Mouse (Mus musculus): ENCODE measurements at regions not wholly inside any gene's neighbourhood (a gene's known extent, or its start where the extent isn't known, plus 50 kb on each side); places are given as distances from the start of the nearest gene placed in this dataset.

DNA sequence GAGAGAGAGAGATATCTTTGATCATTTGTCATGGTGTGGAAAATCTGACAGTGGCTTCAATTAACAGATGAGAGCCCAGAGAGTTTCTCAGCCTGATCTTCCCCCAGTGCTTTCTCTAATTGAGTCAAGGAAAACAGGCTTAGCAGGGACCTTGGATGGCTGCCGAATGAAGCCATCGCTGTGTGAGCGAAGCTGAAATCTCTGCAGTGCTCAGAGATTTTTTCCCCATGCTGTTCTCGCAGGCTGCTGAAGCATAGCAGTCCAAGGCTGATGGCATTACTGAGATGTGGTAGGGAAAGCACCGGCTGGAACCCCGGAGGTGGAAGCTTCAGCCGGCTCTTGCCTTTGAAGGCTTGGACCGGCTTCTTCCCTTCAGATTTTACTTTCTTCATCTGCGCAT lies 455.1 kb downstream of the Slc4a3 start:
- DNase-seq (ENCODE audit: low read depth) = no peak

DNA sequence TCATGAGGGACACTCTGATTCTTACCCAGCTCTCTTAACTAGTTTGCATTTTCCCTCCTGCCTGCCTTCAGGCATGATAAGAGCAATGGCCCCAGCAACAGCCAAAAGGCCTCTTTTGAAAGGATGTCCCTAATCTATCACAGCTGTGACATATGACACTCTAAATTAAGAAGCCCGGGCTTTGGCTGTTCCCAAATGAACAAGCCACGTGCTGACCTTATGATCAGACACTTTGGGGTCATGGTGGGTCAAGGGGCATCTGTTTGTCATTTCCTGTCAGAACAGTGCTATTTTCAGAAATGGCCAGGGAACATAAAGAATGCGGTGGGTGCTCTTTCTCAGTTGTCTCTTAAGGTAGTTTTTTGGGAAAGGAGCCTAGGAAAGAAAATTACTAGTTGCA lies 463.5 kb downstream of the Slc4a3 start:
- no peak for DNase-seq (ENCODE audit: low read depth)

DNA sequence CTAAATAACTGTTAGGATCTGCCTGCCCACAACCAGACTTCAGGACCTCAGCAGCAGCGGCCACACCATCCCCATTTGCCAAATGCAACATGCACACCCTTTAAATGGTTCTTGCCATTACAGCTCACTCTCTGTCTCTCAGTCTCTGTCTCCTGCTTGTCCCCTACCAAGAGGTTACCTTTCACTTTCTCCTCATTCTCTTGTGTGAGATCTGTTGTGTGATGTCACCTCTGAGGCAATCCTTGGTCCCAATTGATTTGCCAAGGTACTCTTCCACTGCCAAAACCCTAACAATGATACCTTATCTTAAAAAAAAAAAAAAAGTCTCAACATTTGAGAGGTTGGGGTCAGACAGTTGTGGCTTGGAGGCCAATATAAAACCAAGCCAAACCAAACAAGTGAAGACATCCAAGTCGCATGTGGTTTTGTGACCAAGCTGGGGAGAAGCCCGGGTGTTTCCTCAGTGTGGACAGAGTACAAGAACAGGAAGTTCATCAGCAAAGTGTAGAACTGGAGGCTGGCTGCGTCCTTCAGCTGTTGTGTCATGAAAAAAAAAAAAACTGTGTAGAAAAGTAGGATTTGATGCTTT lies 464.2 kb downstream of the Slc4a3 start:
- no peak for DNase-seq (ENCODE audit: low read depth)

DNA sequence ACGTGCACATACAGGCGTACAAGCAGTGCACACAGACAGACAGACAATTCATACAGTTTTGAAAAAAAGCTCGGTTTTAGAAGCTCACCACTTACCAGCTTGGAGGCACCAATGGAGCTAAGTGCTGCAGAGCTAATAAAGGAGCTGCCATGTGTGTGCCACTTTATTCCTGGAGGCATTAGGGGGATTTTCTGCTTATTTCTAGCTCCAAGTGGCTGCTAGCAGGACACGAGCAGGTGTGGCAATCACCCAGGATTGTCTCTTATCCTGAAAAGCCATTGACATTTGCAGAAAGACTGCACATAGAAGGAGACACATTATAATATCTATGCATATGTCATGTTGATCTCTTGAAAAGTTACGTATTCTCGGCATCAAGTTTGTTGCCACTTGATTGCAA lies 472.5 kb downstream of the Slc4a3 start:
- DNase-seq (ENCODE audit: low read depth) = no peak

DNA sequence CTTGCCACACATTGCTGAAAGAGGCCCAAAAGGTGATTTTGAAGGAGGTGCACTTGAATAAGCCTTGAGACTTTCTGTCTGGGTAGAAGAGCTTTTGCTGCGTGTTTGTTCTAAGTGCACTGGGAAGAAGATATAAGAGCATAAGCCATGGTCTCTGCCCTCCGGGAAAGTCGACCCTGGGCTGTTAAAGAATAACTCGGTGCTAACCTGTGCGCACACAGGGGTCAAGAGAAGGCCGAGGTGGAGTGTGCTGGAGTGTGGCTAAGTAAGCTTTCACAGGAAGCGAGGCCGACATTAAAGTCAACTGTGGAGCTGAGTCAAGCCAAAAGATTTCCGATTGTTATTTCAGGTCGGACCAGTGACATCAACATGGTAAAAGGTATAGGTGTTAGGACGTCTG lies 473.0 kb downstream of the Slc4a3 start:
- no peak for DNase-seq (ENCODE audit: low read depth)

DNA sequence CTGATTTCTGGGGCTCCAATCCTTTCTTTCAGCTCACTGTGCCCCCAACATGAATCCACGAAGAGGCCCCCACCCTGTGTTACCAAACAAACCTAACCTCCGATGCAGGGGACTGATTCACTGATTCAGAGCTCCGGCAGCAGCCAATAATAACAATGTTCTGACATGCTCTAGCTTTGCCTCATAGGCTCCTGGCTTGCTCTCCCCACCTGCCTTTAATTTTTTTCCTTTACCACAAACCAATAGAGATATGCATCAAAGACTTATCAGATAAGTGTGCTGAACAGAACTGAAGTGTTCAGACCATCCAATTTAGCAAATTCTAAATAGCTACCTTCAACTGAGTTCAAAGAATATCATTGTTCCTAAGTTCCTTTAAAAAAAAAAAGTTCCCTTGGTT lies 478.6 kb downstream of the Slc4a3 start:
- DNase-seq (ENCODE audit: low read depth) = no peak

DNA sequence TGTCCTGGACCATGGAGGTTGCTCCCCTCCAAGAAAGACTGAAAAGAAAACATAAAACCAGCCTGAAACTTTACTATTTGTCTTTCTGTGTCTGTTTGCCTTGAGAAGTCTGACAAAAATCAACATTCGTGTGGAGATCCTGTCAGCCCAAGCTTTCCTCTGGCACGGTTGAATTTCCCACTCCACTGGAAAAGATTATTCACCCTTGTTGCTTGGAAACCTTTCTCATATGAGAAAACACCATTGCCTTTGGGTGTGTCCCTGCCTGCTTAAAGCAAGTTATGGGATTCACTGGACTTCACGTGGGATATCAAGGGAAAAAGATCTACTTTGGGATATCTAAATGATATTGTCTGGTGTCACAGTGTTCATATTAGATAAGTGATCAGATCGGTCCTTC lies 479.3 kb downstream of the Slc4a3 start:
- DNase-seq (ENCODE audit: low read depth) = no peak

DNA sequence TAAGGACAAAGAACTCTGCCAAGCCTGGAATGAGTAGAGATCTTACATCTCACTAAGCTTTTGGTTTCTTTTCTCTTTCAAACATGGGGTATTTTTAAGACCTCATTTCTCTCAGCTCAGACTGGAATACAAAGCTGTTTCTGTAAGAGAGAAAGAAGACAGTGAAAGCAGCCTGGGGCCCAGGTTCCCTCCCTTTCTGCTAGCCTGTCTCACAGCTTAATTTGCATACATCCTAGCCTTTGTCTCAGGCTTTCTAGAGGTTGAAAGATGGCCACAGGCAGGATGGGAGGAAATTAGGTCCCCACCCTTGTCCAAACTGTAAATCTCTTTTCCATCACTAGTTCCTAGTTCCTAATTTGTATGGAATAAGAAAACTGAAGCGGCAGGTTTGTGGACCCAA lies 483.0 kb downstream of the Slc4a3 start:
- DNase-seq (ENCODE audit: low read depth) = no peak

DNA sequence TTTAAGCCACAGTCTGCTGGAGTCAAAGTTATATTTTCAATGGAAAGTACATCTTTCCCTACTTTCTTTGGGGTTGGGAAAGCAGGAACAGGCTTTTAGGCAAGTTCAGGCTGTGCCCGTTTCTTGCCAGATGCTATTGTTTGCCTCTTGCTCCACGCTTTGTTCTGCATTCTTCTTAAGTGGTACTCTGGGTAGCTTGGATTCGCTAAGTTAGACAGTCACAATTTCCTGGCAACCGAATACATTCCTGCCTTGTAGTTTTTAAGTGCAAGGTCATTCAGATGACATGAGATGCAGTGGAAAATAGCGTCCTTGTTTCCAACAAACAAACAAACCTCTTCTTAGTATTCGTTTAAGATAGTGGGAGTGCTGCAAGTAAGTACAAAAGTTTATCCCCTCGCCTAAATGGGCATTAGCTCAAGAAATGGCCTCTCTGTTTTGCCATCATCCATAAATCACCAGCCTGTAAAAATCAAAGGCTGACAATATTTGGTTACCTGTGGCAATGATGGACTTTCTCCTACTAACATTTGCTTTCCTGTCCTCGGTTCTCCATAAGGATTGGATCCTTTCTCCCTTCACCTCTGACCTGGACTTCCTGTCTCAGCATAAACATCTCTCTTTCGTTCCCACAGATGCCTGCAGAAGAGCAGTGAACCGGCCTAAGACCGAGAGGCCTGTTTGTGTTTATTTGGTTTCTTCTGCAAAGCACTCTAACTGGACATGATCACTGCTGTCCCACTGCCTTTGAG lies 485.3 kb downstream of the Slc4a3 start:
- no peak for DNase-seq (ENCODE audit: low read depth)

DNA sequence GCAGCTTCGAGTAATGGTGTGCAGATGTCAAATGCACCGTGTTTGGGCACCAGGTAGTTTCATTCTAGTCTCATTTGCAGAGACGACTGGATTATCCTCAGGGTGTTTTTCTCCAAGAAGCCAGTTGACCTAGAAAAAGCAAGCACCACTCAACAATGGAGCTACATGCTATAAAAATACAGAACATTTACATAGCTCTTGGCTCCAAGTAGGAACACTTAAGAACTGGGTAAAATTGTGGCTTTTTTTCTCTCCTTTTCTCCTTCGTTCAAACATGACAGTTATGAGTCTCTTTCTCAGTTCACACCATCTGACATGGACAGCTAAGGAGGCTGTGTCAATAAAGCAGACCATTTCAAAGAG lies 485.8 kb downstream of the Slc4a3 start:
- DNase-seq (ENCODE audit: low read depth) = no peak

DNA sequence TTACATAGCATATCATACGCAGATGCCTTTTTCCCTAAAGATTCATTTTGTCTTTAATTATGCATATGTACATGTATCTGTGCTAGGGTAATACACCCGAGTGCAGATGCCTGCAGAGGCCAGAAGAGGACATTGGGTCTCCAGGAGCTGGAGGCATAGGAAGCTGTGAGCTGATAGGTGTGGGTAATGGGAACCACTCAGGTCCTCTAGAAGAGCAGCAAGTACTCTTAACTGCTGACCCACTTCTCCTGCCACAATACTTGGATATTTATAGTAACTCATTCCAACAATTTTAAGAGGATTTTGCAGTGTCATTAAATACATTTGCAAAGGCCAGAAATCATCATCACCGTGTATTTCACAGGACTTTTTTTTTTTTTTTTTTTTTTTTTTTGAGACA lies 486.6 kb downstream of the Slc4a3 start:
- DNase-seq (ENCODE audit: low read depth) = no peak

DNA sequence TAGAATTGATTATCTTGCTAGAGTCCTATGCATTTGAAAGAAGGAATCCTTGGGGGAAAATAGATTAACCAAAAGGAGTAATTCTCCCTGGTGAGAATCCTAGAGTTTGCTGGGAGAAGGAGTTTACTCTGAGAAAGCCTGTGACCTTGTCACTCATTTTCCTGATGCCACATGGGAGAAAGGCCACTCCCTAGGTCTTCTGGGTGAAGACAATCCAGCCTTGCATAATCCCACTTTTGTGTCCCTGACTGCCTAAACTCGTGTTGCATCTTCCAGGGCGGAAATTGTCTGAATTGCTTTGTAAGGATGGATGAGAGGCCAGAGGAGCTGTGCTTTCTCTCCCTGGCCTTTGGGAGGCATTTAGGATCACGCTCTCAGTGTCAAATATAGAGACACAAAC lies 490.2 kb downstream of the Slc4a3 start:
- DNase-seq (ENCODE audit: low read depth) = no peak

DNA sequence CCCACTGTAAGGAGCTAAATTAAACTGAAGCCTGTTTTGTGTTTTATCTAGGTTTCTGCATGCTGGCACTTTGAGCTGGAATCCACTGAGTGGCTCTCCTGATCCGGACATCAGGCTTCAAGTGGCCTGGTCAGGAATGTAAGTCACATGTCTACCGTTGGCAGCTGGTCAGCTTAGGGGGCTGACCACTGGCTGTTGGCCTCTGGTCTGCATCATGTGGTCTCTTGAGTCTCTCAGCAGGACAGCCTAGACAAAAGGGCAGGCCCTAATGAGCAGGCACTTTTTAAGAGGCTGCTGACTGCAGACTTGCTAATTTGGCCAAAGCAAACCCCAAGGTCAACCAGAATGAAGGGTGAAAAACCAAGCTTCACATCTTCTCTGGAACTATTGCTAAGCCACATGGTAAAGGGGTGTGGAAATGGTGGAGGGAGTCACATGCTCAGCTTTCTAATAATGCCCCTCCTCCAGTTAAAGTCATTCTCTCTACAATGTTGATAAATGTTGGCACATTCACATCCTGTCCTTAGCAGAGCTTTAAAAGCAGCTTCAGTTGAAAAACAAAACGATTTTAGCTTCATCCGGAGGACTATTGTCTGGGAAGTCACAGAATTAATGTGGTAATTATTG lies 493.1 kb downstream of the Slc4a3 start:
- no peak for DNase-seq (ENCODE audit: low read depth)

DNA sequence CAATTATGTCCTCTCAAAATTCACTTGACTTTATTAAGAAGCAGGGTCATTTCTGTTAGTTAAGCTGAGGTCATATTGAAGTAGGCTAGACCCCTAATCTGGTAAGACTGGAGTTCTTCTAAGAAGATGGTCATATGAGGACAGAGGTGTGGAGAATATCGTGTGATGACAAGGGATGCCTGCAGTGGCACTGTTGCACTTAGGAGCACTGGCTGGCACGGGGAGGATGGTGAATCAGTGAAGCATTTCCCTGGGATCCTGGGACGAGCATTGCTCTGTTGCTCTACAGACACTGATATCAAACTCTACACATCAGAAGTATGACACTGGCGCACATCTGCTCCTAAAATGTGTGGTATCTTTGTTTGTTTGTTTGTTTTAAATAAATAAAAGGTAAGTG lies 493.6 kb downstream of the Slc4a3 start:
- no peak for DNase-seq (ENCODE audit: low read depth)

DNA sequence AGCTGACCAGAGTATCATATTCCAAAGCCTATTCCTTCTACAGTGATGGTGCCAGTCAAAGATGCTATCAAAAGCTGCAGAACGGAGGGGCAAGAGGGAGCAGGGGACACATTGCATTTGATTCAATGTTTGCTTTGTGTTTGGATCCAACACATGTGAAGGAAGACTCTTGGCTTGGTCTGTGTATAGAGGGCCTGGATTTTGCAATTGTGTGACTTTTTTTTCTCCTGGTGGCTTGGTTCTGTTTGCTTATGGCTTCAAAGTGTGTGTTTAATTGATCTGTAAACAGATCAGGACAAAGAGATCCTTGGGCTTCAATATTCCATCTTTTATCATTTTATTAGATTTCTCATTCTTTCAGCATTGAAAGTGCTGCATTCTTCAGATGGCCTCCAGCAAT lies 504.2 kb downstream of the Slc4a3 start:
- DNase-seq (ENCODE audit: low read depth) = no peak

DNA sequence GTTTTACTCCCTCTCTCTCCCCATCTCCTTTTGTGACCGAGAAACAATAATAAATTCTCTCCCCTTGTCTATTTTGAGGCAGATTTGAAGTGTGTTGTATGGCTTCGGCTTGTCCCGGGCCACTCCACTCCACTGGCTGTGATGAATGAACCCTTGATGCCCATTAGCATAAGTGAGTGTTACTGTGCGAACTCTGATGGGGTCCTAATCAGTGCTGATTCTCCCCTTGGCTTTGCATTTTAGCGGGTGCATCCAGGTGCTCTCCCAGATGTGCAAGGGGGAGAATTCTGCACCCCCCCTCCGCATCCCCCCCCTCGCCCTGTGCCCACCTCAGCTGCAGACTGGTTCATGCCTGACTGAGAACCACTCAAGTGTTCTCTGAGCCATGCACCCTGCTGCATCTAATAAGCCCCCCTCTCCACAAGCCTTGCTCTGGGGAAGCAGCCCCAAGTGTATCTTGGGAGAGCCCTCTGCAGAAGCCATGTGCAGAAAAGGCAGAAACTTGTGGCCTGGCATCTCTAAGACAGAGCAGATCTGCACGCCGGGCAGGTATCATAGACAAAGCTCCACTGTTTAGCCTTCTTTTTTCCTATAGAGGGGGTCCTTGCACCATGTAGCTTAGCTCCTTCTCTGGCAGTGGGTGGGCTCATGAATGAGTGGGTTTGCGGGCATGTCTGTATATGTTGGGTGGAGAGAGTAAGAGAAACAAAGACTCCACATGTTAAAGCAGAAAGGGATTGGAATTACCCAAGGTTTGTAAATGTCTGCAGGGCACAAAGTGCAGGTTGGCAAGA lies 507.5 kb downstream of the Slc4a3 start:
- DNase-seq (ENCODE audit: low read depth) = no peak

DNA sequence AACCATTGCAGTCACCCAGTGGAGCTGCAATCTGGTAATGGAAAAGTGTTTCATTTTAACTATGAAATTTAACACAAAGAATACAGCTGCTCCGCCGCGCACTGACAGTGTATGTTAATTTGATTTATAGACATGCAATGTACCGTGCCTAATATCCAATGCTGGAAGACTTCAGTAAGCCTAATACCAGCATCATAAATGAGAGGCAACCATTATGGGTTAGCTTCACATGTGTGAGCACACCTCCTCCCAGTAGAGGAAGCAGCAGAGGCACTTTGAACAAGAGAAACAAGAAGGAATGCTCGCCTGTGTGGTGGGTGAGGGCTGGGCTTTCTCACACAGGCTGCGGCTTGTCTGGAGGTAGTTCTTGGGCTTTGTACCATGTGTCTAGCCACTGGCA lies 519.7 kb downstream of the Slc4a3 start:
- DNase-seq (ENCODE audit: low read depth) = no peak

DNA sequence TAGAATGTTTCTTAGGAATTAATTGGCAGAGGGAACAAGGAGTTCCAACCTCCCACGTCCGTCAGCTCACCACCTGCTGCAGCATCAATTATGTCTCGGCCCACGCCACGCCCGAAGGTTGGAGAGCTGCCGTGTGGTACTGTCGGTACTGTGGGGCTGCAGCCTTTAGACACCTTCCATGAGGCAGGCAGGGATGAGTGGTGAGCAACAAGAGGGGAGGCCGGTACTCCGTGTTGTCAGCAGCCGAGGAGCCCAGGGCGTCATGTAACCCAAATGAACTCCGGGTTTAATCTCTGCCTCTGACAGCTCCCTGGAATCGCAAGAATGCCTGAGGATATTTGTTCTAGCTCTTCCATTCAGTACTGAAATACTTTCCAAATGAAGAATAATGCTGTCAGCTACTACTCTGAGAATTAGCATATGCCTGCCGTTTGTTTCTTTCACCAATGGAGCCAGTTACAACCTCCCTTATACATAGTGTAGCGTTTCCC lies 524.8 kb downstream of the Slc4a3 start:
- DNase-seq (ENCODE audit: low read depth) = no peak

DNA sequence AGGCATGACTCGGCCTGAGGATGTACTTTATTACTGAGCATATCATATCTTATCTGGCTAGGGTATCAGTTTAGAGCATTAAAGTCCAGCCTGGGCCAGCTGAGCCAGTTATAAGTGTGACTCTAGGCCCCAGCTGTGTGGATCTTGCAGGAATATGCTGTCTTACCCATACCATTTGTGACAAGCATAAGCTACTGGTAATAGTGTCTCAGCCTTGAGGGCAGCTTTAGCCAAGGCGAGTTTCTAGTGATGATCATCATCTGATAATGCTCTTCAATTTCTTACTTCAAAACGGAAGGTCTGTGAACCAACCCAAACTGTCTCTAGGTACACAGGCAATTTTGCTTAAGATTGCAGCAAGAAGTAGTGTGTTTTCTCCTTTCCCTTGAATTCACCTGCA lies 529.1 kb downstream of the Slc4a3 start:
- no peak for DNase-seq (ENCODE audit: low read depth)

DNA sequence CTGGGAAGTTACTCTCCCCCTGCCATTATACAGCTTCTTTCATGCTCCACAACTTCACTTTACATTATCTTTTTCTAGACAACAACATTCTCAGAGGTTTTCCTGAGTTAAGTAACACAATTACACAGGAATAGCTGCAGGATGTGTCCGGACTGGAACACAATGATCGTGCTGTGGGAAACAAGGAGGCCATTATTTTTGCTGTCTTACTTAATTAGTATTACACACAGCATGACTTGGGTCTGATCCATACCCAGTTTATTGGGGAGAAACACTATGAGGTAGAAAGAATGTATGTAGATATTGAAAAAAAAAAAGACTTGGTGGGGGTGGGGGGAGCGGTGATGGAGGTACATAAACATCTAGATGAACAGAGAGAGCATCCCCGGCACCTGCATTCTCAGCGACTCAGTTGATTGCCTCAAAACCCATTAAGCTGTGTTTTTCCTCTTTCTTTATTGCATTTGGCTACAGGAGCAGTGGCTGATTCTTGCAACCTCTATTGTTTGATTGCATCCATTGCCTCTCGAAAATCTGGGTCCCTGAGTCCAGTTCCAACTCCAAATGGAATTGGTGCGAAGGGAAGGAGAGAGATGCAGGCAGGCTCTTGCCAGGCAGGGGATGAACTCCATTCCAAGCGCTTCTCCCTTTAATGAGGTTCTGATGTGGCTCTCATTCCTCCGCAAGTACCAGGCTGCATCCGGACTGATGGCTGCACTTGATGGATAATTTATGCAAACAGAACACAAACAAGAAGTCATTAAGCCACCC lies 529.8 kb downstream of the Slc4a3 start:
- DNase-seq (ENCODE audit: low read depth) = no peak

DNA sequence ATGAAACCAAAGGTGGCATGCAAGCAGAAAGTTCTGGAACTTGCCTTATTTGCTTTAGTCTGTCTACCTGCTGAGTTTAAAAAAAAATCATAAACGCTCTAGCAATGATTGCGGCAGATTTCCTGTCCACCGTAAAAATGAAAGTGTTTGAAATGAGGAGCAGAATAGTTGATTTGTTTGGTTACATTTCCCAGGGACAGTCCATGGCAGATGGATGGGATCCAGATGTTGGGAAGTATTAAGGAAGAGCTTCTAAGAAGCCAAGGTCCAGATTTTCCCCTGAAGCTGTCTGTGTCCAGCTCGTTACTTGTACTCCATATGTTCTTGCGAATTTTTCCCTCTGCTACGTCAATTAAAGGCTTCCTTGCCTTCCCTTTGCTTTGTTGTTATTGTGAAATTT lies 534.2 kb downstream of the Slc4a3 start:
- DNase-seq (ENCODE audit: low read depth) = no peak

DNA sequence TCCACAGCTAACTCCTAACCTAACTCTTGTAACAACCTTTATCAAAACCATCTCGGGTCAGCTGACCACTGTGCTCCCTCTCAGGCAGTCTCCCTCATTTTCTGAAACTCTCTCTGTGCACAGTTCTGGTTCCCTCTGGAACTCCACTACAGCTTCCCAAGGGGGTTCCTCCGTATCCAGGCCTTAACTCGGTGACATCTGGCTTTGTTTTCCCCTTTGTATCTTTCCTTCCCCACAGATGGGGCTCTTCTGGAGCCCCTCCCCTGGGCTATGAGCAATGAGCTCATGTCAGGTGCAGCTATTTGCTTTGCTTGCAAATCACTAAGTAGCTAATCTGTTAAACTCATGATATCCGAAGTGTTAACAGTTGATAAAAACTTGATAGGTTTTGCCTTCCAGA lies 535.6 kb downstream of the Slc4a3 start:
- no peak for DNase-seq (ENCODE audit: low read depth)

Data from naive thymus-derived CD4-positive, alpha-beta T cell, adult 2 months (primary cell).